Mouse (Mus musculus) forebrain, embryonic 15.5 days (tissue): ENCODE data around the gene Gm32802. TPM values are rescaled to one million over a fixed set of nuclear protein-coding genes. Genes with fewer than 3 reads are reported as not detected.
A peak's percentile ranks its signal among the peaks of the same experiment; 100 is the strongest.
"Not testable (repeated sequence)": the region's sequence is repeated elsewhere in the genome, so short reads cannot be mapped to it uniquely, and the experiment has no call there.

ENCODE experiments used
- ATAC-seq: fragments of 200-750 bp; cut with Nextera tagmentation; replicated peaks from 2 replicates; pipeline ENCODE4 v1.8.0; 2017; ENCODE audit warnings: mild to moderate bottlenecking, moderate TSS enrichment, moderate library complexity
- H3K27ac ChIP-seq: fragments of 300-500 bp; sonication (generic); replicated peaks from 2 replicates; pipeline ENCODE4 v1.5.1; 2015; ENCODE audit warnings: mild to moderate bottlenecking, inconsistent platforms
- H3K27me3 ChIP-seq: fragments of 300-500 bp; sonication (generic); 2 replicates; pipeline ENCODE4 v1.6.1; 2015; ENCODE audit warnings: inconsistent platforms
- H3K36me3 ChIP-seq: fragments of 300-500 bp; sonication (generic); 2 replicates; pipeline ENCODE4 v1.6.1; 2015; ENCODE audit warnings: mild to moderate bottlenecking, inconsistent platforms
- H3K4me1 ChIP-seq: fragments of 300-500 bp; sonication (generic); 2 replicates; pipeline ENCODE4 v1.6.1; 2015; ENCODE audit warnings: inconsistent platforms
- H3K4me2 ChIP-seq: fragments of 300-500 bp; sonication (generic); replicated peaks from 2 replicates; pipeline ENCODE4 v1.6.1; 2015; ENCODE audit warnings: mild to moderate bottlenecking, inconsistent platforms
- H3K4me3 ChIP-seq: fragments of 300-500 bp; sonication (generic); 2 replicates; pipeline ENCODE4 v1.5.1; 2015; ENCODE audit warnings: mild to moderate bottlenecking, inconsistent platforms
- H3K9ac ChIP-seq: fragments of 300-500 bp; sonication (generic); replicated peaks from 2 replicates; pipeline ENCODE4 v1.6.1; 2015; ENCODE audit warnings: mild to moderate bottlenecking, inconsistent platforms
- H3K9me3 ChIP-seq: fragments of 300-500 bp; sonication (generic); 2 replicates; pipeline ENCODE4 v1.6.1; 2016; ENCODE audit warnings: inconsistent platforms
- WGBS: fragments of 180-500 bp; shearing (Covaris S2); methylation state at CpG from one replicate; pipeline ENCODE4 v1.1.7; 2015; ENCODE audit warnings: mixed read lengths; 5-methylcytosine and 5-hydroxymethylcytosine counted together
- polyA plus RNA-seq: library from polyadenylated mRNA; unstranded; fragments of >200 nt; fragmentation: Nextera tagmentation; extraction: Ambion mirVana; gene quantifications from 2 replicates; pipeline ENCODE4 v1.2.1, GENCODE M21; 2015

Gene Gm32802
- polyA plus RNA-seq = 0.18 and 0.20 TPM in 2 replicates

DNA sequence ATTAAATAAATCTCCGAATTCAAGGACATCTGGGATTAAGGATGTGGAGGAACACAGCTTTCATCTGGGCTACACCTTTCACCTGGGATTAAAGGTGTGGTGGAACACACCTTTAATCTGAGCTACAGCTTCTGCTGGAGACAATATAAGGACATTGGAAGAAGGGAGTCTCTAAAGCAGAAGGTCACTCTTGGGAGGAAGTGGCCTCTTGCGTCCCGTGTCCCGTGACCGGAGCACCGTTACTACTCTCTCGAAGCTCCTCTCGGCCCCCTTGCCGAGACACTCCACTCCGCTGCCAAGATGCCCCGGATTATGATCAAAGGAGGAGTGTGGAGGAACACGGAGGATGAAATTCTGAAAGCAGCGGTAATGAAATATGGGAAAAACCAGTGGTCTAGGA lies at the start of gene Gm32802:
Gm32802 (plus strand) TSS at position 301 of the 400 bp plus-strand sequence.
- not testable (repeated sequence) for H3K27ac ChIP-seq, H3K4me1 ChIP-seq, ATAC-seq, H3K27me3 ChIP-seq, H3K4me2 ChIP-seq, H3K9me3 ChIP-seq, H3K36me3 ChIP-seq, H3K9ac ChIP-seq, H3K4me3 ChIP-seq
- WGBS = no CpG with 5 or more reads among the region's 13 CpGs

DNA sequence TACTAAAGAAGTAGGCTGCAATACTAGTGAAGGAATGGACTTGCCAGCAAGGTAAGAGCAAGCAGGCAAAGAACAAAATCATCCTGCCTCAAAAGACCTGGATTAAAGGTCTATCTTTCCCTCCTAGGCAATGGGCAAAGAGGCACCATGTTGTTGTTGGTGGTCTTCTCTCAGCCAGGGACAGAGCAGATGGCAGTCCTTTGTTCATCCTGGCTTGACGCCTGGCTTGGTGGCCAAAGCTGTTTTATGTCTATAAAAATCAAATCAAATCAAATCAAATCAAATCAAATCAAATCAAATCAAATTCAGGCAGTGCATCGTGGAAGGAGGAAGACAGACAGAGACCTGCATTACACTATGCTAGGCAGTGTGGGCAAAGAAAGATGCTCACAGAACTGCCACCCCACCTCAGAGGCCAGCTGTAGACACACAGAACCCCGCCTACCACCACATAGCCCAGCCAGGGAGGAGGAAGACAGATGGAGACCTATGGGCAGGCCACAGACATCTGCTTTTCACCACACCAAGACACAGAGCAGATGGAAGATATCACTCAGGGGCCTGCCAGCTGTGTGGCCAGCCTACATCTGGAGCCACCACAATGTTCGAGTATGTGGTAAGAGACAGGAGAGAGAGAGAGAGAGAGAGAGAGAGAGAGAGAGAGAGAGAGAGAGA lies 42.6 kb upstream of the Gm32802 start:
- H3K36me3 ChIP-seq, H3K9me3 ChIP-seq, H3K4me2 ChIP-seq, H3K4me3 ChIP-seq, H3K27me3 ChIP-seq, H3K27ac ChIP-seq, H3K4me1 ChIP-seq, H3K9ac ChIP-seq, ATAC-seq: not testable (repeated sequence)
- WGBS = 85% methylated on average over 2 of the region's 4 CpGs

DNA sequence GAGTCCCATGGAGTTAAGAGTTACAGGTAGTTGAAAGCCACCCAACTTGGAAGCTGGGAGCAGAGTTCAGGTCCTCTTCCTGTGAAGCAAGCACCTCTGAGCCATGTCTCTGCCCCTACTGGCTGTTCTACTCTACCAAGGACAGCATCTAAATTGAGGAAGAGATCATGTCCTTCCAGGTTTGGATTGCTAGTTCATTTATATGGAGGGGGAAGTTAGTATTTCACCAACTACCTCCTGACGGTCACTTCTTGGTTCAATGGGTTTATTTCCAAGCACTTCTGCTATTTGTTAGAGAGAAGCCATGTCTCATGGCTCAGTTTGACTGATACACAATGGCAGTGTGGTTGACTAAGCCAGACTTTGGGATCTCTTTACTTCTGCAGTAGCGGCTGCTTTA lies 30.9 kb upstream of the Gm32802 start:
- not testable (repeated sequence) for H3K27ac ChIP-seq, H3K4me1 ChIP-seq, H3K9ac ChIP-seq, ATAC-seq, H3K4me3 ChIP-seq, H3K9me3 ChIP-seq, H3K27me3 ChIP-seq, H3K4me2 ChIP-seq, H3K36me3 ChIP-seq
- WGBS = 67% methylated on average over 1 of the region's 2 CpGs

GRCm38 (mm10) chr10:118232607-118233006 lies 25.9 kb upstream of the Gm32802 start:
- H3K27ac ChIP-seq, H3K9me3 ChIP-seq, H3K36me3 ChIP-seq, H3K9ac ChIP-seq, H3K4me1 ChIP-seq, H3K4me2 ChIP-seq, H3K27me3 ChIP-seq, H3K4me3 ChIP-seq, ATAC-seq: not testable (repeated sequence)
- WGBS = no CpG with 5 or more reads among the region's 5 CpGs

DNA sequence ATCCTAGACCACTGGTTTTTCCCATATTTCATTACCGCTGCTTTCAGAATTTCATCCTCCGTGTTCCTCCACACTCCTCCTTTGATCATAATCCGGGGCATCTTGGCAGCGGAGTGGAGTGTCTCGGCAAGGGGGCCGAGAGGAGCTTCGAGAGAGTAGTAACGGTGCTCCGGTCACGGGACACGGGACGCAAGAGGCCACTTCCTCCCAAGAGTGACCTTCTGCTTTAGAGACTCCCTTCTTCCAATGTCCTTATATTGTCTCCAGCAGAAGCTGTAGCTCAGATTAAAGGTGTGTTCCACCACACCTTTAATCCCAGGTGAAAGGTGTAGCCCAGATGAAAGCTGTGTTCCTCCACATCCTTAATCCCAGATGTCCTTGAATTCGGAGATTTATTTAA lies 17.8 kb upstream of the Gm32802 start, which contains the start of gene Gm32717:
Gm32717 (minus strand) TSS at position 101 of the 400 bp plus-strand sequence.
- not testable (repeated sequence) for H3K4me3 ChIP-seq, H3K36me3 ChIP-seq, H3K9ac ChIP-seq, H3K27ac ChIP-seq, H3K27me3 ChIP-seq, H3K4me2 ChIP-seq, H3K9me3 ChIP-seq, H3K4me1 ChIP-seq, ATAC-seq
- no CpG with 5 or more reads among the region's 13 CpGs for WGBS

GRCm38 (mm10) chr10:118249006-118249595 lies 9.4 kb upstream of the Gm32802 start:
- 59% methylated on average over 11 of the region's 11 CpGs for WGBS
- not testable (repeated sequence) for H3K4me1 ChIP-seq, H3K27me3 ChIP-seq, ATAC-seq, H3K27ac ChIP-seq, H3K9ac ChIP-seq, H3K36me3 ChIP-seq, H3K4me3 ChIP-seq, H3K9me3 ChIP-seq, H3K4me2 ChIP-seq

GRCm38 (mm10) chr10:118250852-118251295 lies 7.6 kb upstream of the Gm32802 start:
- H3K27me3 ChIP-seq = no peaks in the 10 kb centered on the region
- H3K27ac ChIP-seq = no peak overlapping the region
- no peaks in the 10 kb centered on the region for H3K9me3 ChIP-seq
- H3K9ac ChIP-seq = no peak overlapping the region
- peaks cover 10% of the 10 kb centered on the region; the same call in 1 of the 2 replicates for H3K4me1 ChIP-seq
- 37% methylated on average over 10 of the region's 10 CpGs for WGBS
- no peaks in the 10 kb centered on the region for H3K36me3 ChIP-seq
- no peak overlapping the region for H3K4me2 ChIP-seq
- ATAC-seq = peak; percentile 76
- H3K4me3 ChIP-seq = no peak overlapping the region

DNA sequence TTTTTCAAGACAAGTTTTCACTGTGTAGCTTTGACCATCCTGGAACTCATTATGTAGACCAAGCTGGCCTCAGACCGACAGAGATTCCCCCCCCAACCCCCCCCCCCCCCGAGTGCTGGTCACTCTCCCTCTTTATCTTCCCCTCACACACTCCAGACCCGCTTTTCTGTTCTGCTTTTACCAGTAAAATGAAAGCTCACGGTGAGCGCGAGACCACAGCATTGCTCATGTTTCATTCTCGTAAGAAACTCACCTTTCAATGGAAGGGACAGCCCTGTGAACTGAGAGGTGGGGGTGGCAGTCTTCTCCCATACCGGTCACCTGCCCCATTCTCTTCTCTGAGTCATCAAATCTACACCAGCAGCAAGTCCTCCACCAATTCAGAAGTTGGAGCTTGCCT lies 10.3 kb downstream of the Gm32802 start:
- ATAC-seq, H3K4me1 ChIP-seq, H3K4me3 ChIP-seq, H3K4me2 ChIP-seq, H3K36me3 ChIP-seq, H3K27ac ChIP-seq, H3K9ac ChIP-seq, H3K9me3 ChIP-seq, H3K27me3 ChIP-seq: not testable (repeated sequence)
- 59% methylated on average over 3 of the region's 8 CpGs for WGBS

GRCm38 (mm10) chr10:118271416-118271815 lies 12.9 kb downstream of the Gm32802 start:
- H3K27me3 ChIP-seq, H3K27ac ChIP-seq, H3K4me2 ChIP-seq, H3K9ac ChIP-seq, H3K36me3 ChIP-seq, H3K4me1 ChIP-seq, H3K4me3 ChIP-seq, ATAC-seq, H3K9me3 ChIP-seq: not testable (repeated sequence)
- 100% methylated on average over 1 of the region's 2 CpGs for WGBS

GRCm38 (mm10) chr10:118278069-118278468 lies 19.6 kb downstream of the Gm32802 start:
- ATAC-seq, H3K27me3 ChIP-seq, H3K9me3 ChIP-seq, H3K9ac ChIP-seq, H3K4me1 ChIP-seq, H3K4me2 ChIP-seq, H3K36me3 ChIP-seq, H3K27ac ChIP-seq, H3K4me3 ChIP-seq: not testable (repeated sequence)
- WGBS = no CpG with 5 or more reads among the region's 4 CpGs

GRCm38 (mm10) chr10:118282565-118282964 lies 24.1 kb downstream of the Gm32802 start:
- H3K9me3 ChIP-seq, H3K4me3 ChIP-seq, H3K4me2 ChIP-seq, H3K4me1 ChIP-seq, ATAC-seq, H3K27ac ChIP-seq, H3K9ac ChIP-seq, H3K36me3 ChIP-seq, H3K27me3 ChIP-seq: not testable (repeated sequence)
- 87% methylated on average over 6 of the region's 7 CpGs for WGBS

DNA sequence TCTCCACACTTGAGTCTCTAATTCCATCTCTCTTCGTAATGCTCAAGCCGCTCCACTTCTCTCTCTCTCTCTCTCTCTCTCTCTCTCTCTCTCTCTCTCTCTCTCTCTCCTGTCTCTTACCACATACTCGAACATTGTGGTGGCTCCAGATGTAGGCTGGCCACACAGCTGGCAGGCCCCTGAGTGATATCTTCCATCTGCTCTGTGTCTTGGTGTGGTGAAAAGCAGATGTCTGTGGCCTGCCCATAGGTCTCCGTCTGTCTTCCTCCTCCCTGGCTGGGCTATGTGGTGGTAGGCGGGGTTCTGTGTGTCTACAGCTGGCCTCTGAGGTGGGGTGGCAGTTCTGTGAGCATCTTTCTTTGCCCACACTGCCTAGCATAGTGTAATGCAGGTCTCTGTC lies 24.5 kb downstream of the Gm32802 start:
- not testable (repeated sequence) for ATAC-seq, H3K4me1 ChIP-seq, H3K9me3 ChIP-seq, H3K27ac ChIP-seq, H3K4me3 ChIP-seq, H3K36me3 ChIP-seq, H3K27me3 ChIP-seq, H3K9ac ChIP-seq, H3K4me2 ChIP-seq
- WGBS = 88% methylated on average over 3 of the region's 5 CpGs

- WGBS = 95% methylated on average over 6 of the region's 6 CpGs
- Histone ChIP-seq H3K4me3 (no peak within 1 kb of the TSS), H3K9ac (no peak within 1 kb of the TSS), H3K36me3 (no peaks in the 10 kb centered on the region), H3K4me1 (no peaks in the 10 kb centered on the region), H3K4me2 (no peak within 1 kb of the TSS), H3K27ac (no peak within 1 kb of the TSS), H3K9me3 (no peaks in the 10 kb centered on the region), H3K27me3 (no peaks in the 10 kb centered on the region)
- no peak for ATAC-seq
Observed at GRCm38 (mm10) chr10:118294938-118295337, 36.5 kb downstream of the Gm32802 start, which contains the start of gene Iltifb. Iltifb (minus strand) TSS chr10:118295038.
